Mouse (Mus musculus): ENCODE measurements around the gene Calm1. TPM values are rescaled to one million over a fixed set of nuclear protein-coding genes. Genes with fewer than 3 reads are reported as not detected.

The Calm1 gene
- polyA plus RNA-seq, 1 experiment from 2014 or later: 1,129 TPM

DNA sequence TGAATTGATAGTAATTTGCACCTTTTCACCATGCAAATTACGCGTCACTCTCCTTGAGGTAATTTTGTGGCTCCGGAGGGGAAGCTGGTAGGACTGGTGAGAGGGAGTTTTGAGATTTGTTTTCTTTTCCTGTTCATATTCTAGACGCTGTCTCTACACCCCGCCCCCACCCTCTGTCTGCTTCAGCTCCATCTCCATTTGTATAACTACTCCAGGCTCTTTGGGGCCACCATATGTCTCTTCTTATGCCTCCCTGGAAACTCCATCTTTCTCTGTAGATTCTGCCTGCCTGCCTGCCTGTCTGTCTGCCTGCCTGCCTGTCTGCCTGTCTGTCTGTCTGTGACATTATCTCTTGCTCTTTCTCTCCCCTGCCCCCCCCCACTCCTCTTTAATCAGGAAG lies 26.8 kb downstream of the Calm1 start:
- 0 out of 2 replicates have a peak, but pooled peaks cover 3% of the 10 kb centered on the region for H3K9me3 ChIP-seq
- H3K9ac ChIP-seq (replicated peaks): no peak overlapping the region
- H3K4me1 ChIP-seq (replicated peaks): peaks cover 25% of the 10 kb centered on the region
- no peak for ATAC-seq (ENCODE audit: insufficient number of reproducible peaks, insufficient read depth, low FRiP score, low TSS enrichment, low read depth)
- no peaks in the 10 kb centered on the region for H3K27me3 ChIP-seq
- no peak overlapping the region for H3K4me3 ChIP-seq (replicated peaks)
- H3K36me3 ChIP-seq: no peaks in the 10 kb centered on the region
- no peak overlapping the region for H3K27ac ChIP-seq
- no peak overlapping the region for H3K4me2 ChIP-seq
- 69% methylated on average over 5 of the region's 5 CpGs for WGBS

DNA sequence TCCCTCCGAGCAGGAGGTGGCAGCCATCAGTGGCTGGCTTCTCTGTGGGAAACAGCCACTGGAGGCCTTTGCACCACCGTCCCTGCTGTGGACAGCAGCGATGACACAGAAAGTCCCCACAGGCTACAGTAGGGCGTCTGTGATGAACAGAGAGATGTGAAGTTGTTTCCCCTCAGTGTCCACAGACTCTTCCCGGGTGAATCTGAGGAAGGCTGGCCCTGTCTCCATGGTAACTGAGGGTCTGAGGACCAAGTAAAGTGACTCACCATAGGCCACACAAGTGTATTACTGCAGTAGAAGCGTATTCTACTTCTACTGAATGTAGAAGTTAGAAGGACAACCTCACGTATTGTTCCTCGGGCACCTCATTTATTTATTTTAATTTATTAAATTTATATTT lies 27.4 kb downstream of the Calm1 start:
- Histone ChIP-seq H3K27me3 (no peaks in the 10 kb centered on the region), H3K4me1 (replicated peaks) (peaks cover 23% of the 10 kb centered on the region), H3K9ac (replicated peaks) (no peak overlapping the region), H3K4me2 (no peak overlapping the region), H3K4me3 (replicated peaks) (no peak overlapping the region), H3K9me3 (0 out of 2 replicates have a peak, but pooled peaks cover 4% of the 10 kb centered on the region), H3K36me3 (no peaks in the 10 kb centered on the region), H3K27ac (no peak overlapping the region)
- no peak for ATAC-seq (ENCODE audit: insufficient number of reproducible peaks, insufficient read depth, low FRiP score, low TSS enrichment, low read depth)
- 71% methylated on average over 8 of the region's 8 CpGs for WGBS

DNA sequence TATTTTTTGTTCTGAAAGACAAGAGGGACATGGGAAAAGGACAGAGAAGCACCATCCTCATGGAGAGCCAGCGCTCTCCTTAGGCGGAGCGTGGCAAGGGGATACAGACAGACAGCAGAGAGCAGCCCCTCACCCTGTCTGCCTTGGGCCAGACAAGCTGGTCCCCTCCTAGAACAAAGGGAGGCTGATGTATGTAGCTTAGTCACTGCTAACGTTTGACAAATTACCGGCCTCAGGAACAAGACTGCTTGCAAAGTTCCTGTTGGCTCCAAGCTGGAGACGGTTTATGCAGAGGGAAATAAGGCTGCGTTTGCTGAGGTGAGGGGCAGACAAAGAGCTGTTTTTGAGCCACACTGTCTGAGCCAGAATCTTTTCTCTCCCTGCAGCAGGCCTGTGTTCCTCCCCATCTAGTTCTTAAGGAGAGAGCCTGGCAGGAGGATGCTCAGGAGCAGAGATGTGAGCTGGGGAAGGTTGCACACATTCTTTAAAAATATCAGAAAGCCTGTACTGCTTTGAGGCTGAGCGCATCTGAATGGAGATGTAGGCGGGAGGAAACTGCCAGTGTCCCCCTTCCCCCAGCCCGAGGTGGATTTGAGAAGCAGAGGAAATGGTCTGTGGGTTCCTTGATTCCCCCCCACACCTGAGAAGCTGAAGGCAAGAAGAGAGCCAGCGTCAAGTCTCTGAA lies 28.9 kb downstream of the Calm1 start:
- Histone ChIP-seq H3K27ac (no peak overlapping the region), H3K4me1 (replicated peaks) (peaks cover 20% of the 10 kb centered on the region), H3K36me3 (no peaks in the 10 kb centered on the region), H3K4me2 (no peak overlapping the region), H3K9ac (replicated peaks) (no peak overlapping the region), H3K4me3 (replicated peaks) (no peak overlapping the region), H3K9me3 (0 out of 2 replicates have a peak, but pooled peaks cover 4% of the 10 kb centered on the region), H3K27me3 (no peaks in the 10 kb centered on the region)
- ATAC-seq (ENCODE audit: insufficient number of reproducible peaks, insufficient read depth, low FRiP score, low TSS enrichment, low read depth): no peak
- WGBS: 52% methylated on average over 11 of the region's 11 CpGs

DNA sequence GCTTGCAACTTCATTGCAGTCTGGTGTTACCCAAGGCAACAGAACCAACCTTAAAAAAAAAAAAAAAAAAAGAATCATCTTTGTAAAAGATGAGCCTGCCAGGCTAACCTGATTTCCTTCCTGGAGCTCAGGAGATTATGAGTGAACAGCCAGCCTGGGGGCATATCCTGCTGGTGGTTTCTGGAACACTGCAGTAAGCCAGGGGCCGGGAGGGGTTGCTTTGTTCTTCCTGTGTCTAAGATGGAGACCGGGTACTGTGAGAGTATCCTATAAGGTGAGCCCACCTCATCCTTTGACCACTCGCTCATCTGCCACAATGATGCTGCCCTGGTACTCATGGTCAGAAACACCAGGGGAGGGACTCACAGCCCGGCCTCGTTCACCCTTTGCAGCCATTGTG lies 35.0 kb downstream of the Calm1 start:
- no peak overlapping the region for H3K4me2 ChIP-seq
- no peak overlapping the region for H3K4me3 ChIP-seq (replicated peaks)
- H3K27ac ChIP-seq: no peak overlapping the region
- WGBS: 78% methylated on average over 5 of the region's 5 CpGs
- no peaks in the 10 kb centered on the region for H3K4me1 ChIP-seq (replicated peaks)
- no peaks in the 10 kb centered on the region for H3K36me3 ChIP-seq
- no peak overlapping the region for H3K9ac ChIP-seq (replicated peaks)
- H3K9me3 ChIP-seq: 0 out of 2 replicates have a peak, but pooled peaks cover 4% of the 10 kb centered on the region
- no peak for ATAC-seq (ENCODE audit: insufficient number of reproducible peaks, insufficient read depth, low FRiP score, low TSS enrichment, low read depth)
- no peaks in the 10 kb centered on the region for H3K27me3 ChIP-seq

DNA sequence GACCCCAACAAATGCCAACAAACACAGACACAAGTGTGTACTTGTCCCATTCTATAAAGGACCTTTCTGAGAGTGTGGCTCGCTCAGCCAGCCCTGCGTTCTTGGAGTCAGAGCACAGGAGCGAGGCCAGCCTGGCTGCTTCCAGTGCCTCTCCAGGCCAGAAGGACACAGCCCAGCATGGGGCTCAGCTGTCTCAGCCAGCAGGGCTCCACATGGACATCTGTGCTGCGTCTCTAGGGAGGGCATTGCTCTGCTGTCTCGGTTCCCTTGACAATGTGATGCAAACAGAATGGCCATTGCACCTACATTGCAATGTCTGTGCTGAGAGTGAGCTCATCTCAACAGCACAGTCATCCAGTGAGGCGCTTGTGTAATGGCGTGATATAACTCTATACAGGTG lies 35.7 kb downstream of the Calm1 start:
- no peak for ATAC-seq (ENCODE audit: insufficient number of reproducible peaks, insufficient read depth, low FRiP score, low TSS enrichment, low read depth)
- peaks cover 4% of the 10 kb centered on the region; the same call in 1 of the 2 replicates for H3K4me1 ChIP-seq (replicated peaks)
- no peaks in the 10 kb centered on the region for H3K36me3 ChIP-seq
- H3K4me2 ChIP-seq: no peak overlapping the region
- no peak overlapping the region for H3K4me3 ChIP-seq (replicated peaks)
- no peaks in the 10 kb centered on the region for H3K27me3 ChIP-seq
- no peak overlapping the region for H3K9ac ChIP-seq (replicated peaks)
- 0 out of 2 replicates have a peak, but pooled peaks cover 4% of the 10 kb centered on the region for H3K9me3 ChIP-seq
- 74% methylated on average over 7 of the region's 7 CpGs for WGBS
- H3K27ac ChIP-seq: no peak overlapping the region

DNA sequence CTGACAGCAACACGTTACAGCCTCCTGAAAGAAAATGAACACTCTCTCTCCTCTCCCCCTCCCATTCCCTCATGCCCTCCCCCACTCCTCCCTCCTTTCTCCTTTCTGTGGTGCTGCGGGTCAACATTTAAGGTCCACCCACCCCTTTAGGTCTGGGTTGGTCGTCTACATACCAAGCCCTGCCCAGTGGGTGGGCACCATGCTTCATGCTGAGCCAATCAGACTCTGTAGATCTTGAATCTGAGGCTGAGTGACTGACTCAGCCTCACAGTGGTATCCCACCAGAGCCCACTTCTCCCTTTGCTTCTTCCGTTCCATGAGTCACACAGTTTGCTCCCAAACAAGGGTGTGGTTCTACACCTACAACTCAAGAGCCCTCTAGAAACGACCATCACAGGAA lies 36.2 kb downstream of the Calm1 start:
- Histone ChIP-seq H3K4me1 (replicated peaks) (peaks cover 8% of the 10 kb centered on the region; the same call in 1 of the 2 replicates), H3K4me2 (no peak overlapping the region), H3K9ac (replicated peaks) (no peak overlapping the region), H3K4me3 (replicated peaks) (no peak overlapping the region), H3K36me3 (no peaks in the 10 kb centered on the region), H3K9me3 (0 out of 2 replicates have a peak, but pooled peaks cover 4% of the 10 kb centered on the region), H3K27me3 (no peaks in the 10 kb centered on the region), H3K27ac (no peak overlapping the region)
- ATAC-seq (ENCODE audit: insufficient number of reproducible peaks, insufficient read depth, low FRiP score, low TSS enrichment, low read depth): no peak
- 40% methylated on average over 5 of the region's 5 CpGs for whole genome bisulfite sequencing

DNA sequence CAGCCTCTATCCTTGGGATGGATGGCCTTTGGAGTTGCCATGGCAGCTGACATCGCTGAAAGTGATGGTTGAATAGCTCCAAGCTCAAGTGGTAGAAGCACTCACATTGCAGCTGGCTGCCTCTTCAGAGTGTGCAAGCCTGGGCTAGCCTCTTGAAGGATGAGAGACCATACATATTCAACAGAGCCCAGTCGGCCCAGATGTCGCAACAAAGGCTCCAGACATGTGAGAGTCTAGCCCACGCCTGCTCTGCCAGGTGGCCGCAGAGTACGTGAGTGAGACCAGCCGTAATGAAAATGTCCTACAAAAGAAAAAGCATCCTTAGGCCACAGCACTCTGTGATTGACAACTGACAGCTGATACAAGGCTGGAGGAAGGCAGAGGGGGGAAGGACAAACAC lies 40.2 kb downstream of the Calm1 start:
- no peaks in the 10 kb centered on the region for H3K9me3 ChIP-seq
- H3K4me2 ChIP-seq: no peak overlapping the region
- H3K4me1 ChIP-seq (replicated peaks): peaks cover 11% of the 10 kb centered on the region; the same call in 1 of the 2 replicates
- H3K36me3 ChIP-seq: no peaks in the 10 kb centered on the region
- H3K27ac ChIP-seq: no peak overlapping the region
- no peak overlapping the region for H3K9ac ChIP-seq (replicated peaks)
- no peak for ATAC-seq (ENCODE audit: insufficient number of reproducible peaks, insufficient read depth, low FRiP score, low TSS enrichment, low read depth)
- no peak overlapping the region for H3K4me3 ChIP-seq (replicated peaks)
- WGBS: 82% methylated on average over 7 of the region's 7 CpGs
- H3K27me3 ChIP-seq: no peaks in the 10 kb centered on the region

DNA sequence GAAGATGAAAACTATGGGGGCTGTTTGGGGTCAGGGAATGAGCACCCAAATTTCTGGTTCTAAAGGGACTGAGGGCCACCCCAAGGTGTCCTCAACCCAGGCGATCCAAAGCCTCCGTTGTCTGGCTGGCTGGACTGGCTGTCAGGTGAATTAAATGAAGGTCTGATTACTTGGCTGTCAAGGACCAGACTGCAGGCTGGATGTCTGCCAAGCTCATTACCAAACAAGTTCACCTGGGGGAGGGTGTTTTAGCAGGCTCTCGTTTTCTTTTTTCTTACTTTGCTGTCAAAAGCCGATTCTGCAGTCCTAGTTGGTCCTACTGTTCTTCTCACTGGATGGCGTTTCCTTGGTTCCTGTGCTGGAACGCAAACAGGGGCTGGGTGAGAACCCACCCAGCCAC lies 40.6 kb downstream of the Calm1 start:
- peaks cover 11% of the 10 kb centered on the region; the same call in 1 of the 2 replicates for H3K4me1 ChIP-seq (replicated peaks)
- no peaks in the 10 kb centered on the region for H3K27me3 ChIP-seq
- no peak overlapping the region for H3K9ac ChIP-seq (replicated peaks)
- H3K27ac ChIP-seq: no peak overlapping the region
- no peak overlapping the region for H3K4me2 ChIP-seq
- no peak overlapping the region for H3K4me3 ChIP-seq (replicated peaks)
- H3K36me3 ChIP-seq: no peaks in the 10 kb centered on the region
- 55% methylated on average over 6 of the region's 6 CpGs for WGBS
- H3K9me3 ChIP-seq: no peaks in the 10 kb centered on the region
- ATAC-seq (ENCODE audit: insufficient number of reproducible peaks, insufficient read depth, low FRiP score, low TSS enrichment, low read depth): no peak

DNA sequence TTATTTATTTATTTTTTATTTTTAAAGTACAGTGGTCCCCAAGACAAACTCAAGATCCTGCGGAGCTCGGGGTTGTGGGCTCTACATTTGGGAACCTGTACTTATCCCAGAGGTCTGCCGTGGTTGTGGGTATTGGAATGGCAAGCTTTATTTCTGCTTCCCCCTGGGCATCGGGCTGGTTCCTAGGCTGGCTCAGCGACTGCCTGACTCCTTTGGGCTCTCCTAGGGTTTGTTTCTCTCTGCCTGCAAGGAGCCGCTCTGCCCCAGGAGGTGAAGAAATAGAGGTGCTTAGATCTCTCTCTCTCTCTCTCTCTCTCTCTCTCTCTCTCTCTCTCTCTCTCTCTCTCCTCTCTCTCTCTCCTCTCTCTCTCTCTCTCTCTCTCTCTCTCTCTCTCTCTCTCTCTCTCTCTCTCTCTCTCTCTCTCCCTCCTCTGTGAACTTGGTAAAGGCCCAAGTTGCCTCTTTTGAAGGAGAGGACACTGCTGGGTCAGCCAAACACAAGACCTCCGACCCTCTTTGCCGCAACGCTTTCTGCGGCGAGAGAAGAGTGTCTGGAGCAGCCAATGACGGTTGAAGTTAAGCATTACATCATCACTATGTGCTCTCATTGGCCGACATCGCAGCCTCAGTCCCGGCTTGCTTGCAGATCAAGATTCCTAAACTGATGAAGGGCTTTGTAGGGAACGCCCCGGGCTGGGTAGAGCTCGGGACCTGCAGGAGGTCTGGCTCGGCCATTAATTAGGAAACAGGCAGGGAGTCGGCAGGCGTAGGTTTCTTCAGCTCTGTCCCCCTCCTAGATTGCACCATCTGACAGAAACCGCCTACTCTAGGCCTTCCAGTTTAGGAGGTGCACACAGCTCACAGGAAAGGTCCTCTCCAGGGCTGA lies 42.9 kb downstream of the Calm1 start:
- peak overlapping the region; percentile 25 for H3K4me3 ChIP-seq (replicated peaks)
- peaks cover 11% of the 10 kb centered on the region; the same call in 1 of the 2 replicates for H3K4me1 ChIP-seq (replicated peaks)
- no peak overlapping the region for H3K27ac ChIP-seq
- no peaks in the 10 kb centered on the region for H3K36me3 ChIP-seq
- no peaks in the 10 kb centered on the region for H3K27me3 ChIP-seq
- peak overlapping the region; percentile 55 for H3K4me2 ChIP-seq
- WGBS: 13% methylated on average over 22 of the region's 22 CpGs
- H3K9ac ChIP-seq (replicated peaks): no peak overlapping the region
- ATAC-seq (ENCODE audit: insufficient number of reproducible peaks, insufficient read depth, low FRiP score, low TSS enrichment, low read depth): peak; percentile 90
- H3K9me3 ChIP-seq: no peaks in the 10 kb centered on the region

DNA sequence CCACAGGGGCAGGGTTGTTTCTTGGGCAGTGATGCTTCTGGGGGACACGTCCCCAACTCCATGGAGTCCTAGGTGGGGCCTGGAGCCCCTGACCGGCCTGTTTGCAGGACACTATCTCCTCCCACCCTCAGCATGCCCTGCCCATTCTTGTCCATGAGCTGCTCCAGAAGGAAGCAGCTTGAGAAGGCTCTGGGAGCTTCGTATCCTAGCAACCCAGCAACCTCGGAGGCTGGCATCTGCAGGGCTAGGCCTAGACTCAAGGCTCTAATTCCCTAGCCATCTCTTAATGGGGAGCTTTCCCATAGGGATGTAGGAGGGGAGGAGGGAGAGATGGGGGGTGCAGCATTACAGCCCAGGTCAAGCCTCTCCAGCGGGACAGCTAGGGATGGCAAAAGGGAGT lies 45.3 kb downstream of the Calm1 start:
- Histone ChIP-seq H3K27ac (no peak overlapping the region), H3K9me3 (no peaks in the 10 kb centered on the region), H3K9ac (replicated peaks) (no peak overlapping the region), H3K36me3 (no peaks in the 10 kb centered on the region), H3K4me3 (replicated peaks) (no peak overlapping the region), H3K27me3 (no peaks in the 10 kb centered on the region), H3K4me2 (no peak overlapping the region), H3K4me1 (replicated peaks) (peaks cover 11% of the 10 kb centered on the region; the same call in 1 of the 2 replicates)
- ATAC-seq (ENCODE audit: insufficient number of reproducible peaks, insufficient read depth, low FRiP score, low TSS enrichment, low read depth): no peak
- WGBS: 48% methylated on average over 5 of the region's 5 CpGs

DNA sequence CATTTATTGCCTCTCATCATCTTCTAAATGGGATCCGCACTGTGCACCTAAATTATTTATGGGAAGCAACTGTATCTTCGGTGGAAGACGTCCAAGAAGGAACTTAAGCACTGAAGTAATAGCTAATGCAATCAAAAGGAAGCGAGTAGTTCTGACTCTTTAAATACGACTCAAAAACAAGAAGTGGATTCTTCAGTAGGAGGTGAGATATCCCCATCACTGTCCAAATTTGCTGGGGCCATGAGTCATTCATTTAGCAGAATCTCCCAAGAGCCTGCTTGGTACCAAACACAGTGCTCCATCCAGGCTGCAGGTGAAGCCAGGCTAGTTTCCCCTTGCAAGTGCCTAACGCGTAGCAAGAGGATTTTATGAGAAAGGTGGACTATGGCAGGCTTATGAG lies 49.9 kb downstream of the Calm1 start:
- ATAC-seq (ENCODE audit: insufficient number of reproducible peaks, insufficient read depth, low FRiP score, low TSS enrichment, low read depth): no peak
- H3K9ac ChIP-seq (replicated peaks): no peak overlapping the region
- no peaks in the 10 kb centered on the region for H3K4me1 ChIP-seq (replicated peaks)
- H3K4me3 ChIP-seq (replicated peaks): no peak overlapping the region
- no peak overlapping the region for H3K4me2 ChIP-seq
- H3K9me3 ChIP-seq: no peaks in the 10 kb centered on the region
- 83% methylated on average over 7 of the region's 7 CpGs for WGBS
- no peak overlapping the region for H3K27ac ChIP-seq
- no peaks in the 10 kb centered on the region for H3K36me3 ChIP-seq
- H3K27me3 ChIP-seq: no peaks in the 10 kb centered on the region; the same call in 1 of the 2 replicates
